Mouse (Mus musculus): Measurements from ENCODE around the gene Rtn1.

Rtn1 gene

GRCm38 (mm10) chr12:72273721-72274414, 135.0 kb downstream of the Rtn1 start:
- DNase-seq (ENCODE audit: low spot score): no peak

- no peak for DNase-seq (ENCODE audit: low spot score)
Measured at GRCm38 (mm10) chr12:72267614-72268013, 141.2 kb downstream of the Rtn1 start.

- DNase-seq (ENCODE audit: low spot score): no peak
Measured at GRCm38 (mm10) chr12:72265261-72266228, 143.3 kb downstream of the Rtn1 start.

- DNase-seq (ENCODE audit: low spot score): no peak
Measured at GRCm38 (mm10) chr12:72263213-72264103, 145.4 kb downstream of the Rtn1 start.

GRCm38 (mm10) chr12:72257000-72257399, 151.9 kb downstream of the Rtn1 start:
- no peak for DNase-seq (ENCODE audit: low spot score)

- DNase-seq (ENCODE audit: low spot score): no peak
Measured at GRCm38 (mm10) chr12:72253040-72253439, 155.8 kb downstream of the Rtn1 start.

GRCm38 (mm10) chr12:72251890-72252445, 156.9 kb downstream of the Rtn1 start:
- DNase-seq (ENCODE audit: low spot score): no peak

- no peak for DNase-seq (ENCODE audit: low spot score)
Measured at GRCm38 (mm10) chr12:72244951-72245350, 163.9 kb downstream of the Rtn1 start.

- no peak for DNase-seq (ENCODE audit: low spot score)
Measured at GRCm38 (mm10) chr12:72242807-72243206, 166.0 kb downstream of the Rtn1 start.

- no peak for DNase-seq (ENCODE audit: low spot score)
Measured at GRCm38 (mm10) chr12:72240506-72240905, 168.3 kb downstream of the Rtn1 start.

- no peak for DNase-seq (ENCODE audit: low spot score)
Measured at GRCm38 (mm10) chr12:72239230-72239894, 169.5 kb downstream of the Rtn1 start.

GRCm38 (mm10) chr12:72237251-72237650, 171.6 kb downstream of the Rtn1 start:
- DNase-seq (ENCODE audit: low spot score): no peak

- DNase-seq (ENCODE audit: low spot score): peak; percentile 46
Measured at GRCm38 (mm10) chr12:72236564-72237011, 172.3 kb downstream of the Rtn1 start.

- no peak for DNase-seq (ENCODE audit: low spot score)
Measured at GRCm38 (mm10) chr12:72235621-72236351, 173.1 kb downstream of the Rtn1 start.

GRCm38 (mm10) chr12:72234966-72235365, 173.9 kb downstream of the Rtn1 start:
- no peak for DNase-seq (ENCODE audit: low spot score)

GRCm38 (mm10) chr12:72234151-72234550, 174.7 kb downstream of the Rtn1 start:
- no peak for DNase-seq (ENCODE audit: low spot score)

- DNase-seq (ENCODE audit: low spot score): no peak
Measured at GRCm38 (mm10) chr12:72232826-72233790, 175.7 kb downstream of the Rtn1 start.

- no peak for DNase-seq (ENCODE audit: low spot score)
Measured at GRCm38 (mm10) chr12:72232176-72232575, 176.7 kb downstream of the Rtn1 start.
